Mouse (Mus musculus): ENCODE measurements around the gene Tada3. TPM values are rescaled to one million over a fixed set of nuclear protein-coding genes. Genes with fewer than 3 reads are reported as not detected.
"Not testable (repeated sequence)": the region's sequence is repeated elsewhere in the genome, so short reads cannot be mapped to it uniquely, and the experiment has no call there.

Tada3 gene
- total RNA-seq, 4 experiments from 2014 or later = 43.4 to 49.8 (median 47.7) TPM

DNA sequence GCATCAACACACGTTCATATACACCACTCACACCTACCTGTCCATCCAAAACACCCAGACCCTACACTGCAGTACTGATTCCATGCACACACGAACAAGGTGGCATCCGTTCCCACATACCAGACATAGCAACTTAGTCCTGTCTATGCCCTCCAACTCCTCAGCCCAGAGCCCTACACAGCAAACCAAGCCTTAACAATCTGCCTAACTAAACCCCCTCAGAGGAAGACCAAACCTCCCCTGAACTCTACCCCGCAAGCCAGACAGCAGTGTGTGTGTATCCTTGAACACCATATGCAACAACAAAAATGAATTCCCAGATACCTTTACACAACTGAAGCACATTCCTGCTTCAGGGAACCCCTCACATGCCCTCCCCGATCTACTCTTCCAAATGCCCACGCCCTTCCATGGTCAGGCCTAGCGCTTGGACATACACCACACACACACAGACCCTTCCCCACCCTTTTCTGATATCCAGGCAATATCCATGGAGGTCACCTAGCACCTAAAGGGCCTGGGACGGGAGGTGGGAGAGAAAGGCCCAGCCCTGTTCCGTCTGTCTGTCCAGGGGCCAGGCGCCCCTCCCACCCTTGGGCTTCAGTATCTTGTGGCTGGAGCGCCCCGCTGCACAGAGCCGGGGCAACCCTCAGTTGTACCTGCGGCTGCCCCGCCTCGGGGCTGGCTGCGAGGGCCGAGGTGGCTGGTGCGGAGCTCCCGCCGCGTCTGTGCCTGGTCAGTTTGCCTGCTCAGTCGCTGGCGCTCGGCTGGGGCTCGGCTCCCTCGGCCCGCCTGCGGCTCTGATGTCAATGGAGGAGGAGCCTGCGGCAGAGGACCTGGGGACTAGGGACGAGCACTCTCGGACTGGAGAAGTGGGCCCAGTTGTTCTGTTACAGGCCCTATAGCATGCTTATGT lies 34.2 kb downstream of the Tada3 start, which contains the start of gene Camk1:
TSS of gene Camk1 (minus strand) at position 808 of the 916 bp plus-strand sequence.
- peak in 1 of 2 experiments; percentile 65 for DNase-seq (ENCODE audit: low spot score in 2 of 2)

DNA sequence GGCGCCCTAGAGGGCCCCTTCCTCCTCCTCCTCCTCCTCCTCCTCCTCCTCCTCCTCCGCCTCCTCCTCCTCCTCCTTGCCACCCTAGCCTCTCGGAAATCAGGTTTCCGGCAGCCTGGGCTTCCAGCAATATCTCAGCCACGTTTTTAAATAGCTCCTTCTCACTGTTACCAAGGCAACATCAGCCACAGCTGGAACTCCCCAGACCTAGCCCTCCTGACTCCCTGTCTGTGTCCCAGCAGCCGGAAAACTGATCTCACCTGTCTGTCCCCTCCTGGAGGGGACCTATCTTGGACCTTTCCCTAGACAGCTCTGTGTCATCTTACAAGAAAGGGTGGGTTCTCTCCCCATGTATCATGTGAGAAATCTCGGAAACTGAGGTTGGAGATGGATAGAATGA lies 35.4 kb downstream of the Tada3 start:
- no peak for DNase-seq (ENCODE audit: low spot score in 2 of 2)

GRCm38 (mm10) chr6:113341574-113341973 lies 36.1 kb downstream of the Tada3 start:
- DNase-seq (ENCODE audit: low spot score in 2 of 2) = no peak

DNA sequence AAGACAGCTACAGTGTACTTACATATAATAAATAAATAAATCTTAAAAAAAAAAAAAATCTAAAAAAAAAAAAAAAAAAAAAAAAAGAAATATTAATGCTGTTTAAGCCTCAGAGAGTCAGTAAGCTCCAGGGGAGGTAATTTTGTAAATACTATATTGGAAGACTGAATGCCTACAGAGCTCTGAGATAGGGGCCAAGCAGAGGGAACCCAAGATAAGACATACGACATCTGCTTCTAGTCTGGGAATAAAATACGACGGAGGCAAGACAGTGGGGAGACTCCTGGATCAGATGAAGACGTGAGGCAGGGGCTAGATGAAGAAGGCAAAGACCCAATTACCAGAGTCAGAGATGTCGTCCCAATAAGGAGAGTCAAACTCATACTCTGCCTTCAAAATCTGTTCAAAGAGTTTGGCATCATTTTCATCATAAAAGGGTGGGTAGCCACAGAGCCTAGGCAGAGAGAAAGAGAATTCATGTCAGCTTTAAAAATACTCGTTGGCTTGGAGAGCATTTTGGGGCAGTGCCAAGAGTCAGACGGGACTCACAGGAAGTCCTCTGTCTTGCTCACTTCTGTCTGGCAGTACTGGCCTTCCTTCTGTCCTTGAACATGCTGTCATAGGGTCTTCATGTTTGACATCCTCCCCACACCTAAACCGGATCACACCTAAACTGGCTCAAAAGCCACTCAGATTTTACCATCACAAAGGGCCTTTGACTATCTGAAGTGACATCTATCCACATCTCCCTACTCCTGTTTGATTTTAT lies 40.6 kb downstream of the Tada3 start:
- DNase-seq (ENCODE audit: low spot score in 2 of 2) = no peak

GRCm38 (mm10) chr6:113334216-113334615 lies 43.5 kb downstream of the Tada3 start:
- DNase-seq (ENCODE audit: low spot score in 2 of 2) = no peak

- peak; percentile 71 to 77 for DNase-seq (ENCODE audit: low spot score in 2 of 2)
These were observed 44.3 kb downstream of the Tada3 start for GRCm38 (mm10) chr6:113333137-113333950.

GRCm38 (mm10) chr6:113332734-113333133 lies 44.9 kb downstream of the Tada3 start:
- DNase-seq (ENCODE audit: low spot score in 2 of 2) = not testable (repeated sequence)

DNA sequence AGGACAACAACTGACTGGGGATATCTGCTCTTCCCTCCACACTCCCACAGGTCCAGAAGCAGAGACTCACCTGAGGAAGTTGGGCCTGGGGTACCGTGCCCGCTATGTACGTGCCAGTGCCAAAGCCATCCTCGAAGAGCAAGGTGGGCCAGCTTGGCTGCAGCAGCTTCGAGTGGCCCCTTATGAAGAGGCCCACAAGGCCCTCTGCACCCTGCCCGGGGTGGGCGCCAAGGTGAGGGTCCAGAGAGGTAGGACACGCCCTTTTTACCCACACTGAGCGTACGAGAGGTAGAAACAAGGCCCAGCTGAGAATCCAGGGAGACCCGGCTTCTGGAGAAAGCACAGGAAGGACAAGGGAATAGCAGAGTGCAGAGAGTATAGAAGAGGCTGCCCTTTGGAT lies 46.0 kb downstream of the Tada3 start:
- DNase-seq (ENCODE audit: low spot score in 2 of 2) = no peak

DNA sequence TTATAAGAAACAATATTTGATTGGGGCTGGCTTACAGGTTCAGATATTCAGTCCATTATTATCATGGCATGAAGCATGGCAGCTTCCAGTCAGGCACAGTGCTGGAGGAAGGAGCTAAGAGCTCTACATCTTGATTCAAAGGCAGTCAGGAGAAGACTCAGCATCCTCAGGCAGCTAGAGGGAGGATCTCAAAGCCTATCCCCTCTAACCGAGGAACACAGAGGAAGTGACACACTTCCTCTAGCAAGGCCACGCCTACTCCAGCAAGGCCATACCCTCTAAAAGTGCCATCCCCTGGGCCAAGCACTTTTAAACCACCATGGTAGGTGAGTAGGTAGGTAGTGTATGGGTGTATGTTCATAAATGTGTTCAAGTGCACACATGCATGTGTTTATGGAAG lies 47.1 kb downstream of the Tada3 start:
- DNase-seq (ENCODE audit: low spot score in 2 of 2) = no peak

- DNase-seq (ENCODE audit: low spot score in 2 of 2) = no peak
These were observed 48.3 kb downstream of the Tada3 start for GRCm38 (mm10) chr6:113329396-113329795.

DNA sequence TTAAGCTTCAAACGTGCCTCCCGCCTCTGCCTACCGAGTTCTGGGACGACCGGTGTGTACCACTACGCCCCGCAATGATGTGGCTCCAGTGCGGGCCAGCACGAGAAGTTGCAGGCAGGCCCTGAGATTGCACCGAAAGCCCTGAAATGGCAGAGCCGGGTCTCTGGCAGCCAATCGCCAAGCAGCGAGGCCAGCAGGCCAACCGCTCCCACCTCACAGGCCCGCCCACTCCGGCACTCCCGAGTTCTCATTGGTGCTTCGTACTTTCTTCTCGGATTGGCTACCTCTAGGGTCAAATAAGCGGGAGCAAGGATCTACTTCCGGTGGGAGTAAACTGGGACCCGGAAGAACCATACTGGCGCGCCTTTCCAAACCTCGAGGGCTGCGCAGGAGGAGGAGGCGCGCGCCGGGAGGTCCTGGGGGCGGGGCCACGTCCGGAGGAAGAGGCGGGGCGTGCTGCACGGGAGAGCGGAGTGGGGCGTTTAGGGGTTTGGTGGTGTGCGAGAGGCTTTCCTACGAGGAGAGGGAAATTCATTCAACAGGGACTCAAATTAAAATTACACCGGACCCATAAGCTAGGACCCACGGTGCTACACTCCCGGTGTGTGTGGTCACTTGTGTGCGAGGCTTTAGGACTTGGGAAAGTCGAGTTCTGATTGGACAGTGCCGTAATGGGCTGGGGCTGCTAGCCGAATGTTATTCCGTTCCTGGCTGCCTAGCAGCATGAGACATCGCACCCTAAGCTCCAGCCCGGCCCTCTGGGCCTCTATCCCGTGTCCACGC lies 51.0 kb downstream of the Tada3 start, which contains the start of gene Ogg1:
TSS of gene Ogg1 (plus strand) at position 440 of the 783 bp plus-strand sequence.
- peak; percentile 98 to 99 for DNase-seq (ENCODE audit: low spot score in 2 of 2)

Small RNA genes lying within 50 kb of the gene (microRNA-seq; reads per million reads assigned to microRNA genes)
- 0 reads per million in 2 experiments for gene Gm24387

Other genes with a start within 250 kb of the Tada3 start
- 10 to 100 TPM; 71.7 to 80.9 (median 76.9) TPM for gene Lhfpl4, start 182.5 kb downstream of the Tada3 start, total RNA-seq (2022)
- 10 to 100 TPM; 15.5 to 19.9 (median 17.7) TPM for gene Mtmr14, start 140.0 kb downstream of the Tada3 start, total RNA-seq (2022)
- gene Cpne9, start 95.6 kb downstream of the Tada3 start, total RNA-seq (2022) = 10 to 100 TPM; 19.5 to 24.2 (median 19.9) TPM
- 10 to 100 TPM; 36.8 to 40.5 (median 38.4) TPM for gene Brpf1, start 70.7 kb downstream of the Tada3 start, total RNA-seq (2022)
- 10 to 100 TPM in 2 of 4 experiments, 1 to 10 TPM in 2; 7.6 to 11.1 (median 9.4) TPM for gene Ogg1, start 50.9 kb downstream of the Tada3 start, total RNA-seq (2022)
- 10 to 100 TPM; 57.2 to 74.1 (median 63.7) TPM for gene Camk1, start 33.9 kb downstream of the Tada3 start, total RNA-seq (2022)
- 100 to 1,000 TPM; 282 to 324 (median 303) TPM for gene Arpc4, start 232 bp upstream of the Tada3 start, total RNA-seq (2022)
- 10 to 100 TPM; 17.2 to 21.6 (median 19.6) TPM for gene Ttll3, start 11.4 kb upstream of the Tada3 start, total RNA-seq (2022)
- 10 to 100 TPM; 27.4 to 39.1 (median 35.2) TPM for gene Rpusd3, start 41.5 kb upstream of the Tada3 start, total RNA-seq (2022)
- not detected for gene Cidec, start 57.9 kb upstream of the Tada3 start, total RNA-seq (2022)
- gene Jagn1, start 64.7 kb upstream of the Tada3 start, total RNA-seq (2022) = 10 to 100 TPM; 38.5 to 47.0 (median 39.7) TPM
- under 1 TPM; 0.22 to 0.45 (median 0.41) TPM for gene Il17re, start 80.6 kb upstream of the Tada3 start, total RNA-seq (2022)
- gene Il17rc, start 93.5 kb upstream of the Tada3 start, total RNA-seq (2022) = 1 to 10 TPM; 3.8 to 6.1 (median 4.8) TPM
- gene Creld1, start 105.4 kb upstream of the Tada3 start, total RNA-seq (2022) = 100 to 1,000 TPM in 2 of 4 experiments, 10 to 100 TPM in 2; 86.9 to 135 (median 104) TPM
- gene Prrt3, start 124.0 kb upstream of the Tada3 start, total RNA-seq (2022) = 10 to 100 TPM; 45.3 to 51.3 (median 49.8) TPM
- 10 to 100 TPM; 62.1 to 75.3 (median 71.4) TPM for gene Emc3, start 153.8 kb upstream of the Tada3 start, total RNA-seq (2022)
- gene Fancd2, start 153.8 kb upstream of the Tada3 start, total RNA-seq (2022) = 1 to 10 TPM; 2.0 to 2.5 (median 2.3) TPM
- gene Fancd2os, start 222.8 kb upstream of the Tada3 start, total RNA-seq (2022) = under 1 TPM in 3 of 4 experiments, not detected in 1; 0.37 to 0.56 (median 0.55) TPM
- gene Brk1, start 226.9 kb upstream of the Tada3 start, total RNA-seq (2022) = 100 to 1,000 TPM; 207 to 213 (median 208) TPM
- gene Vhl, start 246.1 kb upstream of the Tada3 start, total RNA-seq (2022) = 10 to 100 TPM; 41.0 to 50.5 (median 47.0) TPM